Mouse (Mus musculus): ENCODE measurements around the gene Ppp1r9b. TPM values are rescaled to one million over a fixed set of nuclear protein-coding genes. Genes with fewer than 3 reads are reported as not detected.

Gene Ppp1r9b
- total RNA-seq, 1 experiment from 2014 or later, result 101 TPM

- no peak for DNase-seq
Measured at GRCm38 (mm10) chr11:95044185-95044870, 53.5 kb downstream of the Ppp1r9b start.

DNA sequence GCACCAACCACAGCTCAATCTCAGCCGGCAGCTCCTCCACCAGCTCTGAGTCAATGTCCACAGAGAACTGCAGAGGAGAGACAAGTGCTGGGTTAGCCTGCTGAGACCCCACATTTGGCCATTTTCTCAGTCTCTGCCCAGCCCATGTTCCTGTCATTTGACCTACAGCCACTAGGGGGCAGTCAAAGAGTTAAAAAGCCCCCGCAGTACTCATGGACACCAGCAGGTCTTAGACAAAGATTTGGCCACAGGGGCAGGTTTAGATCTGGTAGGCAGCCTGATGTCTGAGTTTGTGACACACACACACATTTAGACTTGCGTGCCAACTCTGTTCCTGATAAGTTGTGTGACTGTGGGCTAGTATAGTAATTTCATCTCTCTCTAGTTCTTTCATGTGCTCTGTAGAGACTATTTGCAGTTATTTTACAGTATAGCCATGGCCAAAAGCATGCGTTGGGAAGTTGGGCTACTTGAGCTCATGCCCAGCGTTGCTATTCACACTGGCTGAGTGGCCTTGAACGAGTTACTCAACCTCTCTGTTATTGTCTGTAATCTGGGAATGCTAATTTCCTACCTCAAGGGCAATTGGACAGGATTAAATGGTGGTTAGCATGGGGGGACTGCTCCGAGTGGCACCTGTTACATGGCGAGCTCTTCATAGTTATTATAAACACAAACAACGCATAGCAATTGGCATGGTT, 56.3 kb downstream of the Ppp1r9b start:
- peak; percentile 80 for DNase-seq

- DNase-seq, result no peak
Measured at GRCm38 (mm10) chr11:95053062-95053461, 62.2 kb downstream of the Ppp1r9b start.

Other genes with a start within 250 kb of the Ppp1r9b start
- not detected in 2 replicates for gene Cdc34b, start 249.3 kb upstream of the Ppp1r9b start, total RNA-seq (2021)
- gene Tmem92, start 208.3 kb upstream of the Ppp1r9b start, total RNA-seq (2021), result not detected in 2 replicates
- 358 and 494 TPM in 2 replicates for gene Col1a1, start 54.8 kb upstream of the Ppp1r9b start, total RNA-seq (2021)
- not detected in 2 replicates for gene Hils1, start 23.4 kb upstream of the Ppp1r9b start, total RNA-seq (2021)
- gene Sgca, start 14.7 kb upstream of the Ppp1r9b start, total RNA-seq (2021), result 0.26 TPM in 1 of 2 replicates, not detected in the other
- gene Samd14, start 18.8 kb downstream of the Ppp1r9b start, total RNA-seq (2021), result 5.4 and 7.3 TPM in 2 replicates
- gene Pdk2, start 50.3 kb downstream of the Ppp1r9b start, total RNA-seq (2021), result 147 and 156 TPM in 2 replicates
- gene Itga3, start 85.8 kb downstream of the Ppp1r9b start, total RNA-seq (2021), result 33.9 and 36.1 TPM in 2 replicates
- not detected in 2 replicates for gene Dlx3, start 129.1 kb downstream of the Ppp1r9b start, total RNA-seq (2021)
- not detected in 2 replicates for gene Dlx4, start 155.2 kb downstream of the Ppp1r9b start, total RNA-seq (2021)